Mouse (Mus musculus): ENCODE results near the gene Zdhhc7.

The Zdhhc7 gene

DNA sequence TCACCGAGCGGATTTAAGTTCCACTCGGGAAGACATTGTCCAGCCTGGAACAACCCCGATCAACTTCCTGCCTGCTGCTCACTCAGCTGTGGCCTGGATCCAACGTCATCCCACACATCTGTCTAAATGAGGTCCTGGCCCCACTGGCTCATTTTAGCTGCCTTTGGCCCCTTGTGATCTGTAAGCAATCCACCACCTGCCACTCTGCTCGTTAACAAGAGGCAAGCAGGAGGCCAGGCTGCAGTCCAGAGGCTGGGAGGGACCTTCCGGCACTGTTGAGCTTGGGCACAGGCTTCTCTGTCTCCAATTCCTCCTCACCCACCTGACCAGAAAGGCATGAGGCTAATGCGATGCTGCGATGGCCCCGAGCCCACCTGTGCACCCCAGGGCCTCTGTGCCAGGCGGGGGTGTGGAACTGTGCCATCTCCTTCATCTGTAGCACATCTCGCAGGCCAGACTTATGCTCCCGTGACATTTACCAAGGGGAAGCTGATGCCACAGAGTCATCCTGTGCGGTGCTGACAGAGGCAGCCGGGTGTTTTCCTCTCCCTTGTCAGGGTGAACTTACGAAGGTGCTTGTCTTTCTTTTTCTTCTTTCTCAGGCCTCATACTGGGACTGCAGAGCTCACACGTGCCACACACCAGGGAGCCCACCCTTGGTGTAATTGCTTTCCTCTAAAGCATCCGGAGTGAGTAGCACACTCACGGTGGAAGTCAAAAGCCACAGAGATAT, 33.2 kb downstream of the Zdhhc7 start:
- WGBS, result 65% methylated on average over 19 of the region's 19 CpGs

DNA sequence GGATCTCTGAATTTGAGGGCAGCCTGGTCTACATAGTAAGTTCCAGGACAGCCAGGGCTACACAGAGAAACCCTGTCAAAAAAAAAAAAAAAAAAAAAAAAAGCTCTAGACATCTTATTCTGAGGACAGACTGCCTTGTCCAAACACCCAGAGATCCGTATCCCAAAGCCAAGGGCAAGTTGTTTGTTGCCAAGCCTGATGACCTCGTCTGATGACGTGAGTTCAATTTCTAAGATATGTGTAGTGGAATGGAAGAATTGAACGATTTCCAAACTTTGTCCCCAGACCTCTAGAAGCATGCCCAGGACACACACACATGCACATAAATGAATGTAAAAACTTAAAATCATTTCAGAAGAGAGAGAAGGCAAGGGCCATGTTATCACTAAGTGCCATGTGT, 35.1 kb downstream of the Zdhhc7 start:
- WGBS, result 76% methylated on average over 4 of the region's 4 CpGs

GRCm38 (mm10) chr8:120065611-120066010, 35.7 kb downstream of the Zdhhc7 start:
- WGBS, result 74% methylated on average over 8 of the region's 8 CpGs

DNA sequence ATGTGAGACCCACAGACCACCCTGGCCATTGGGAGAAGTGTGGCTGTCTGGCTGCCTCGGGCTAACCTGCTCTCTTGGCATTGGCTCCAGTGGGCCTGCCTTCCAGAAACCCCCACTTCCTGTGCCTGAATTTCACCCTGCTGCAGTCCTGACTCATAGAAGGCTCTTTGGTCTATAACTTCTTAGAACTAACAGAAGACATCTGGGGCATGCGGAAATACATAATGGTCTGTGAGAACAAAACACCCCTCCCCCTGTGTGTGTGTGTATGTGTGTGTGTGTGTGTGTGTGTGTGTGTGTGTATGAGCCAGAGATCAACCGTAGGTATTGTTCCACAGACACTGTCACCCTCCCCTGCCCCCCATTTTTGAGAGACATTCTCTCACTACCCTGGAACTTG, 38.0 kb downstream of the Zdhhc7 start:
- WGBS, result 84% methylated on average over 3 of the region's 3 CpGs

- WGBS, result 92% methylated on average over 14 of the region's 14 CpGs
Measured at GRCm38 (mm10) chr8:120062742-120063141, 38.5 kb downstream of the Zdhhc7 start.

GRCm38 (mm10) chr8:120057078-120057477, 44.2 kb downstream of the Zdhhc7 start:
- 69% methylated on average over 2 of the region's 2 CpGs for WGBS

DNA sequence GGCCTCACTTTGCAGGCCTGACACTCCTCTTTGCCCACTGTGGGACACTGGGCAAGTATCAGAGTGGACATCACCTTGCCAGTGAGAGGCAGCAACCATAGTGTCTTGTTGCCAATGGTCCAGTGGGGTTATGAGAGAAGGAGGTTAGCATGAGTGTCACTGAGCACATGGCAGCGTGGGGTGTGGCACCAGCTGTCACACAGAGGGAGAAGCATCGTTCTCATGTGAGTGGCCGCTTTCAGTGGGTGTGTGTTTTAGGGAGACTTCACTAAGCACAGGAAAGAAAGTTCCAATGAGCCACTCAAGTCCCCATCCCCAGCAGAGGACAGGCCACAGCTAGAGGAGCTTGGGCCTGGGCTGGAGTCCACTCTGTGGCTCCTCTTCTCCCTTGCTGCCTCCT, 46.4 kb downstream of the Zdhhc7 start:
- 87% methylated on average over 3 of the region's 3 CpGs for WGBS

GRCm38 (mm10) chr8:120052318-120052717, 49.0 kb downstream of the Zdhhc7 start:
- 75% methylated on average over 8 of the region's 8 CpGs for WGBS

- 96% methylated on average over 4 of the region's 4 CpGs for WGBS
Measured at GRCm38 (mm10) chr8:120051908-120052307, 49.4 kb downstream of the Zdhhc7 start.

- 40% methylated on average over 4 of the region's 4 CpGs for WGBS
Measured at GRCm38 (mm10) chr8:120051006-120051405, 50.3 kb downstream of the Zdhhc7 start.

GRCm38 (mm10) chr8:120050376-120050775, 50.9 kb downstream of the Zdhhc7 start:
- WGBS, result 89% methylated on average over 10 of the region's 10 CpGs

GRCm38 (mm10) chr8:120049949-120050348, 51.3 kb downstream of the Zdhhc7 start:
- 93% methylated on average over 13 of the region's 13 CpGs for WGBS

- 35% methylated on average over 14 of the region's 14 CpGs for WGBS
Measured at GRCm38 (mm10) chr8:120046258-120047020, 54.8 kb downstream of the Zdhhc7 start.

- WGBS, result 72% methylated on average over 5 of the region's 5 CpGs
Measured at GRCm38 (mm10) chr8:120045471-120045870, 55.8 kb downstream of the Zdhhc7 start.

DNA sequence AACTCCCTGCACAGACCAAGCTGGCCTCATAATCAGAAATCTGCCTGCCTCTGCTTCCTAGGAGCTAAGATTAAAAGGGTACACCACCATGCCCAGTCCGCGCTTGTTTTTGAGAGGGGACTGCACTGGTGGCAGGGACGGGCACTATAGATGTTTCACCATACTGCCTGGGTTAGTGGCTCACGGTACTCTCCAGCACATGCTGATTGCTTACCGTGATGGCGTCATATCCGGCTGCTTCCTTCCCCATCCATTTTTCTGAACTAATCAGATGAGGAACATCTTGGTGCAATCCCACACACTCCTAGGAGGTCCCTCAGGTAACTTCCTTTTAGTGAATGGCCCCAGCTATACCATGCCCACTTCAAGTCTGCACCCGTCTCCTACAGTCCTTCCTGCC, 56.4 kb downstream of the Zdhhc7 start:
- 92% methylated on average over 8 of the region's 8 CpGs for WGBS

DNA sequence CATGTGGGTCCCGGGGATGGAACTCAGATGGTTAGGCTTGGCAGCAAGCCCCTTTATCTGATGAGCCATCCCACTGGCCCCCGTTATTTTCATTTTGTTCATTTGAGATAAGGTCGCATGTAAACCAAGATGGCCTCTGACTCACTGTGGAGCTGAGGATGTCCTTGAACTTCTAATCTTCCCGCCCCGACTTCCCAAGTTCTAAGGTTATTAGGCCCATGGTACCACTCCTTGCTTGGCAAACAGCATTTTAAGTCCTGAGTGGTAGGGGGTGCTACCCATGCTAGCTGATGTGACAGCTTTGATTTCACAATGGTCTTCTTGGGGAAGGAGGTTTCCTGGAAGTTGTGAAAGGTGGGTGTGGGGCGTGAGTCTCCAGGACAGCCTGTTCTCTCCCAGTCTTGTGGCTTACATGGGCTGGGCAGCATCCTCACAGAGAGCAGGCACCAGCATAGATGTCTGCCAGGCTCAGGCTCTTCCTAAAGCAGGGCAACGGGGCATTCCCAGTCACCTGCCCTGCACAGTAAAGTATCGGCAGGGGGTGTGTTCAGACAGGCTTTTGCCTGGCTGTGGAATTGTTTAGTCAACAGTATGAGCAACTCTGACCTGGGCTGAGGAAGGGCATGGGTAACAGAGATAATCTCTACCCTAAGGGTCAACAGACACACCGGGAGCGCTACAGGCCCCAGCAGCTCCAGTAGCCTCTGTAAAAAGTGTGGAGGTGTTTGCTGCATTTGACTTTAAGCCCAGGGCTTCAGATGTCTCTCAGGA, 58.6 kb downstream of the Zdhhc7 start:
- 92% methylated on average over 10 of the region's 10 CpGs for WGBS

DNA sequence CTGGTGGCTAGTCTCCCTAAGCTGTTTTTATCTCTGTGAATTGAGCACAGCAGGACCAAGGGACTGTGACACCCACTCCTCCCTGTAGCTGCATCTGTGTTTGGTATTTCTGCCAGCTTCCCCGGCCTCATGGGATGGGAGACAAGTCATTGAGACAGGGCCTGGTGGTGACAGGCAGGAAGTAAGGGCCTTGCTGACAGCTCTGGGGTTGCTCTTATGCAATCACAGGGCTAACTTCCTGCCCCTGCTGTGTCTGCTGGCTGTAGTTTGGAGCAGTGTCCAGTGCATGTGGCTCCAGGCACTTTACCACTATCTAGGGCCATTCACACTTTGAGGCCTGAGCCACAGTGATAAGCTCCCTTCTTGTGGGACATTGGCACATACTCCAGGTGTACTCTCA, 60.4 kb downstream of the Zdhhc7 start:
- 24% methylated on average over 1 of the region's 1 CpGs for WGBS

- WGBS, result 82% methylated on average over 11 of the region's 11 CpGs
Measured at GRCm38 (mm10) chr8:120039313-120039919, 61.9 kb downstream of the Zdhhc7 start.

- WGBS, result 85% methylated on average over 12 of the region's 12 CpGs
Measured at GRCm38 (mm10) chr8:120038741-120039140, 62.5 kb downstream of the Zdhhc7 start.

GRCm38 (mm10) chr8:120037611-120038010, 63.7 kb downstream of the Zdhhc7 start:
- WGBS, result 60% methylated on average over 8 of the region's 8 CpGs

DNA sequence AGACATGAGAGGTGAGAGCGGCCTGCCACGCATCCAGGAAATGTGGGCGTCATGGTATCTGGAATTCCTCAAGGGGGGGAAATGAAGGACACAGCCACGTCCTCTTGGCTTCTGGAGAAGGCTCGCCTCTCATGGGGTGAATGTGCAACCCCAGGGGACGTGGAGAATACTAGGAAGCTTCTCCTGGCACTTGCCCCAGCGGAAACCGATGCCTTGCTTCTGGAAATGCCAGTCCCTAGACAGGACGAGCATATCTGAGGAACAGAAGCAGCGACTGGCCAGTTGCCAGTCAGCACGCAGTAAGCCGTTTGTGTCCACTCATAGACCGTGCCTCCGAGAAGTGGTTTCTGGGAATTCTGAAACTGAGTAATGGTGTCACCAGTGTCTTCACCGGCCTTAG, 64.1 kb downstream of the Zdhhc7 start:
- 60% methylated on average over 15 of the region's 15 CpGs for WGBS

- WGBS, result 85% methylated on average over 4 of the region's 4 CpGs
Measured at GRCm38 (mm10) chr8:120036578-120036977, 64.7 kb downstream of the Zdhhc7 start.
